Mouse (Mus musculus) myocyte (in vitro differentiated cells): ENCODE measurements at regions not wholly inside any gene's neighbourhood (a gene's known extent, or its start where the extent isn't known, plus 50 kb on each side); places are given as distances from the start of the nearest gene placed in this dataset.

Experiments
- H3K27me3 ChIP-seq: one replicate; pipeline ENCODE4 v1.6.1; 2011; ENCODE audit not compliant: control insufficient read depth, insufficient read depth, insufficient read length
- H3K36me3 ChIP-seq: one replicate; pipeline ENCODE4 v1.6.1; 2011; ENCODE audit not compliant: control insufficient read depth, insufficient read depth
- H3K4me2 ChIP-seq: one replicate; pipeline ENCODE4 v1.6.1; 2011; ENCODE audit warnings: low read depth, control low read depth
- H3K4me3 ChIP-seq: one replicate; pipeline ENCODE4 v1.5.1; 2011; ENCODE audit warnings: mild to moderate bottlenecking, control low read depth, moderate library complexity
- H3K79me2 ChIP-seq: one replicate; pipeline ENCODE4 v1.6.1; 2011; ENCODE audit not compliant: control insufficient read depth, insufficient read depth
- H3ac ChIP-seq: one replicate; pipeline ENCODE4 v1.6.1; 2011; ENCODE audit not compliant: control insufficient read depth, insufficient read length
- CEBPB ChIP-seq: IDR thresholded peaks from 2 replicates; pipeline ENCODE4 v1.6.1; 2011; ENCODE audit warnings: mild to moderate bottlenecking, moderate library complexity; ENCODE audit not compliant: poor library complexity, insufficient read depth, severe bottlenecking
- E2F4 ChIP-seq: IDR thresholded peaks from one replicate; pipeline ENCODE4 v1.6.1; 2011; ENCODE audit warnings: mild to moderate bottlenecking, control low read depth, moderate library complexity; ENCODE audit not compliant: insufficient read depth
- MAX ChIP-seq: IDR thresholded peaks from one replicate; pipeline ENCODE4 v1.6.1; 2011; ENCODE audit warnings: low read depth, mild to moderate bottlenecking, control low read depth
- MYOD1 ChIP-seq, 3 experiments: IDR thresholded peaks; one replicate each; pipeline ENCODE4 v1.6.1; 2011; ENCODE audit warnings: control low read depth in 2 of 3, low read depth in 2 of 3, mild to moderate bottlenecking in 2 of 3, moderate library complexity in 1 of 3; ENCODE audit not compliant: insufficient read length in 2 of 3, control insufficient read depth in 1 of 3
- MYOG ChIP-seq, 3 experiments: IDR thresholded peaks; one replicate each; pipeline ENCODE4 v1.6.1; 2011; ENCODE audit warnings: control low read depth in 2 of 3, low read depth in 2 of 3, mild to moderate bottlenecking in 2 of 3; ENCODE audit not compliant: insufficient read length in 2 of 3, control insufficient read depth in 1 of 3, insufficient read depth in 1 of 3
- POLR2A ChIP-seq: IDR thresholded peaks from one replicate; pipeline ENCODE4 v1.6.1; 2011; ENCODE audit warnings: low read depth, mild to moderate bottlenecking, control low read depth, moderate library complexity; ENCODE audit not compliant: insufficient read length
- POLR2AphosphoS2 ChIP-seq: IDR thresholded peaks from one replicate; pipeline ENCODE4 v1.6.1; 2011; ENCODE audit warnings: low read depth, control low read depth; ENCODE audit not compliant: insufficient read length
- REST ChIP-seq: IDR thresholded peaks from one replicate; pipeline ENCODE4 v1.6.1; 2011; ENCODE audit warnings: mild to moderate bottlenecking, control low read depth, moderate library complexity; ENCODE audit not compliant: insufficient read depth, insufficient read length
- SRF ChIP-seq: IDR thresholded peaks from one replicate; pipeline ENCODE4 v1.6.1; 2011; ENCODE audit warnings: low read depth; ENCODE audit not compliant: control insufficient read depth, insufficient read length
- TCF12 ChIP-seq: IDR thresholded peaks from one replicate; pipeline ENCODE4 v1.6.1; 2011; ENCODE audit warnings: mild to moderate bottlenecking, control low read depth; ENCODE audit not compliant: poor library complexity, insufficient read depth, severe bottlenecking
- TCF3 ChIP-seq: IDR thresholded peaks from one replicate; pipeline ENCODE4 v1.6.1; 2011; ENCODE audit warnings: low read depth, control low read depth; ENCODE audit not compliant: insufficient read length
- USF1 ChIP-seq: IDR thresholded peaks from one replicate; pipeline ENCODE4 v1.6.1; 2011; ENCODE audit warnings: low read depth, mild to moderate bottlenecking, control low read depth, moderate library complexity

GRCm38 (mm10) chr13:90466096-90466495 lies 376.7 kb upstream of the Xrcc4 start:
- Histone ChIP-seq H3ac (no peak overlapping the region), H3K79me2 (no peaks in the 10 kb centered on the region), H3K36me3 (no peaks in the 10 kb centered on the region), H3K27me3 (no peaks in the 10 kb centered on the region), H3K4me3 (no peak overlapping the region), H3K4me2 (no peak overlapping the region)
- no peak for TF ChIP-seq SRF
- TF ChIP-seq MYOG (IDR thresholded peaks at IDR 0.05; ENCODE audit: control insufficient read depth in 1 of 3, insufficient read depth in 1 of 3, insufficient read length in 2 of 3, low read depth in 2 of 3), result no peak
- TF ChIP-seq POLR2AphosphoS2, result no peak
- TF ChIP-seq REST, result no peak
- TF ChIP-seq E2F4, result no peak
- TF ChIP-seq CEBPB, result no peak
- TF ChIP-seq TCF3, result no peak
- TF ChIP-seq MAX, result no peak
- no peak for TF ChIP-seq POLR2A
- TF ChIP-seq TCF12, result no peak
- no peak for TF ChIP-seq USF1
- TF ChIP-seq MYOD1 (IDR thresholded peaks at IDR 0.05; ENCODE audit: control insufficient read depth in 1 of 3, insufficient read length in 2 of 3, low read depth in 2 of 3), result no peak

- H3K4me2 ChIP-seq, result no peak overlapping the region
- no peak for TF ChIP-seq TCF3
- no peak for TF ChIP-seq USF1
- TF ChIP-seq TCF12, result no peak
- TF ChIP-seq REST, result no peak
- TF ChIP-seq POLR2A, result no peak
- no peak for TF ChIP-seq POLR2AphosphoS2
- no peak for TF ChIP-seq MAX
- no peak for TF ChIP-seq SRF
- TF ChIP-seq MYOD1 (IDR thresholded peaks at IDR 0.05; ENCODE audit: control insufficient read depth in 1 of 3, insufficient read length in 2 of 3, low read depth in 2 of 3), result no peak
- TF ChIP-seq MYOG (IDR thresholded peaks at IDR 0.05; ENCODE audit: control insufficient read depth in 1 of 3, insufficient read depth in 1 of 3, insufficient read length in 2 of 3, low read depth in 2 of 3), result no peak
- TF ChIP-seq CEBPB, result no peak
- no peak for TF ChIP-seq E2F4
- no peaks in the 10 kb centered on the region for H3K79me2 ChIP-seq
- H3ac ChIP-seq, result no peak overlapping the region
- no peaks in the 10 kb centered on the region for H3K36me3 ChIP-seq
- no peaks in the 10 kb centered on the region for H3K27me3 ChIP-seq
- H3K4me3 ChIP-seq, result no peak overlapping the region
Observed at GRCm38 (mm10) chr13:90464051-90464450, 374.6 kb upstream of the Xrcc4 start.

- Histone ChIP-seq H3K4me2 (no peak overlapping the region), H3K36me3 (no peaks in the 10 kb centered on the region), H3K4me3 (no peak overlapping the region), H3K27me3 (no peaks in the 10 kb centered on the region), H3ac (no peak overlapping the region), H3K79me2 (no peaks in the 10 kb centered on the region)
- TF ChIP-seq POLR2AphosphoS2 (no peak), MAX (no peak), POLR2A (no peak), USF1 (no peak), CEBPB (no peak), REST (no peak), TCF3 (no peak), SRF (no peak), E2F4 (no peak), TCF12 (no peak), MYOD1 (IDR thresholded peaks at IDR 0.05; ENCODE audit: control insufficient read depth in 1 of 3, insufficient read length in 2 of 3, low read depth in 2 of 3) (no peak), MYOG (IDR thresholded peaks at IDR 0.05; ENCODE audit: control insufficient read depth in 1 of 3, insufficient read depth in 1 of 3, insufficient read length in 2 of 3, low read depth in 2 of 3) (no peak)
Observed at GRCm38 (mm10) chr13:90463381-90463780, 374.0 kb upstream of the Xrcc4 start.

GRCm38 (mm10) chr13:90454631-90455030 lies 365.2 kb upstream of the Xrcc4 start:
- H3K36me3 ChIP-seq, result no peaks in the 10 kb centered on the region
- no peak overlapping the region for H3K4me2 ChIP-seq
- H3K4me3 ChIP-seq, result no peak overlapping the region
- no peaks in the 10 kb centered on the region for H3K27me3 ChIP-seq
- TF ChIP-seq MYOG (IDR thresholded peaks at IDR 0.05; ENCODE audit: control insufficient read depth in 1 of 3, insufficient read depth in 1 of 3, insufficient read length in 2 of 3, low read depth in 2 of 3) (no peak), MYOD1 (IDR thresholded peaks at IDR 0.05; ENCODE audit: control insufficient read depth in 1 of 3, insufficient read length in 2 of 3, low read depth in 2 of 3) (no peak), CEBPB (no peak), MAX (no peak), POLR2AphosphoS2 (no peak), USF1 (no peak), REST (no peak), TCF12 (no peak), E2F4 (no peak), POLR2A (no peak), SRF (no peak), TCF3 (no peak)
- no peaks in the 10 kb centered on the region for H3K79me2 ChIP-seq
- no peak overlapping the region for H3ac ChIP-seq
